Mouse (Mus musculus) bone marrow, adult 2 months (tissue): ENCODE measurements around the gene Svs5. TPM values are rescaled to one million over a fixed set of nuclear protein-coding genes. Genes with fewer than 3 reads are reported as not detected.
"Not testable (repeated sequence)": the region's sequence is repeated elsewhere in the genome, so short reads cannot be mapped to it uniquely, and the experiment has no call there.

Experiments used
- H3K27ac ChIP-seq: fragments of 200-500 bp; 2 replicates; pipeline ENCODE4 v1.5.1; 2012; ENCODE audit warnings: low read depth, mild to moderate bottlenecking, control low read depth, inconsistent platforms, low read length; ENCODE audit not compliant: control insufficient read depth, poor library complexity, insufficient read depth
- H3K4me1 ChIP-seq: fragments of 200-500 bp; 2 replicates; pipeline ENCODE4 v1.6.1; 2011; ENCODE audit warnings: low read length; ENCODE audit not compliant: control insufficient read depth, insufficient read depth
- H3K4me3 ChIP-seq: fragments of 200-500 bp; replicated peaks from 2 replicates; pipeline ENCODE3; 2011; ENCODE audit warnings: mild to moderate bottlenecking, low read depth, low read length, control low read depth; ENCODE audit not compliant: control insufficient read depth
- CTCF ChIP-seq: fragments of 200-500 bp; IDR thresholded peaks from 2 replicates; pipeline ENCODE4 v1.5.1; 2011; ENCODE audit warnings: low read length, control low read depth; ENCODE audit not compliant: control insufficient read depth, insufficient read depth
- POLR2A ChIP-seq: fragments of 200-500 bp; IDR thresholded peaks from 2 replicates; pipeline ENCODE4 v1.6.1; 2011; ENCODE audit warnings: low read depth, mild to moderate bottlenecking, control low read depth, low read length, borderline replicate concordance; ENCODE audit not compliant: control insufficient read depth
- WGBS: fragments of 180-500 bp; shearing (Covaris S2); methylation state at CpG from one replicate; pipeline ENCODE4 v1.1.7; 2018; 5-methylcytosine and 5-hydroxymethylcytosine counted together
- polyA plus RNA-seq: library from polyadenylated mRNA; stranded (reverse); fragments of >200 nt; gene quantifications from 2 replicates; pipeline ENCODE4 v1.2.4, GENCODE M21; 2011; ENCODE audit warnings: low replicate concordance; ENCODE audit not compliant: missing spikeins, insufficient read depth, insufficient read length

Gene Svs5
- not detected in 2 replicates for polyA plus RNA-seq

GRCm38 (mm10) chr2:164332440-164332839 lies at the start of gene Svs5:
Svs5 (plus strand) TSS chr2:164332740.
- 40% methylated on average over 3 of the region's 3 CpGs for WGBS
- not testable (repeated sequence) for H3K4me1 ChIP-seq, H3K4me3 ChIP-seq, H3K27ac ChIP-seq

- 68% methylated on average over 1 of the region's 1 CpGs for WGBS
- H3K4me1 ChIP-seq, H3K27ac ChIP-seq, H3K4me3 ChIP-seq: not testable (repeated sequence)
These were observed 43.6 kb upstream of the Svs5 start, which contains the start of gene Svs3a for GRCm38 (mm10) chr2:164288968-164289367. Svs3a (plus strand) TSS chr2:164289268.

GRCm38 (mm10) chr2:164312599-164312998 lies 19.9 kb upstream of the Svs5 start:
- no peak overlapping the region for H3K27ac ChIP-seq
- 80% methylated on average over 5 of the region's 5 CpGs for WGBS
- TF ChIP-seq CTCF: no peak
- TF ChIP-seq POLR2A: no peak
- no peak overlapping the region for H3K4me3 ChIP-seq
- no peaks in the 10 kb centered on the region for H3K4me1 ChIP-seq

- H3K4me3 ChIP-seq, H3K27ac ChIP-seq, H3K4me1 ChIP-seq: not testable (repeated sequence)
These were observed 17.1 kb upstream of the Svs5 start for GRCm38 (mm10) chr2:164315460-164315859.

GRCm38 (mm10) chr2:164316451-164316850 lies 16.1 kb upstream of the Svs5 start, which contains the start of gene Svs6:
Svs6 (plus strand) TSS chr2:164316751.
- not testable (repeated sequence) for H3K4me1 ChIP-seq, H3K27ac ChIP-seq, H3K4me3 ChIP-seq
- 70% methylated on average over 1 of the region's 1 CpGs for WGBS

GRCm38 (mm10) chr2:164320983-164321382 lies 11.6 kb upstream of the Svs5 start:
- H3K27ac ChIP-seq: no peak overlapping the region
- H3K4me1 ChIP-seq: no peaks in the 10 kb centered on the region
- TF ChIP-seq CTCF: no peak
- no peak for TF ChIP-seq POLR2A
- H3K4me3 ChIP-seq: no peak overlapping the region
- WGBS: 76% methylated on average over 6 of the region's 6 CpGs

- not testable (repeated sequence) for H3K4me3 ChIP-seq, H3K27ac ChIP-seq
These were observed 11.2 kb downstream of the Svs5 start for GRCm38 (mm10) chr2:164343732-164344131.

GRCm38 (mm10) chr2:164347697-164348096 lies 15.2 kb downstream of the Svs5 start:
- H3K27ac ChIP-seq, H3K4me1 ChIP-seq, H3K4me3 ChIP-seq: not testable (repeated sequence)

More at GRCm38 (mm10) chr2:164343732-164344131, 11.2 kb downstream of the Svs5 start:
- WGBS: 76% methylated on average over 1 of the region's 1 CpGs
- not testable (repeated sequence) for H3K4me1 ChIP-seq

- no peak overlapping the region for H3K4me3 ChIP-seq
- no peak overlapping the region for H3K27ac ChIP-seq
- 85% methylated on average over 3 of the region's 3 CpGs for WGBS
- no peaks in the 10 kb centered on the region for H3K4me1 ChIP-seq
- TF ChIP-seq CTCF: peak; percentile 20; the same call in 1 of the 2 replicates
- TF ChIP-seq POLR2A: no peak
These were observed 16.4 kb downstream of the Svs5 start for GRCm38 (mm10) chr2:164348980-164349379.

GRCm38 (mm10) chr2:164352697-164353096 lies 20.2 kb downstream of the Svs5 start:
- 79% methylated on average over 3 of the region's 3 CpGs for WGBS
- Histone ChIP-seq H3K27ac (no peak overlapping the region), H3K4me3 (no peak overlapping the region), H3K4me1 (no peaks in the 10 kb centered on the region; the same call in 1 of the 2 replicates)
- no peak for TF ChIP-seq POLR2A
